Mouse (Mus musculus): ENCODE measurements at regions not wholly inside any gene's neighbourhood (a gene's known extent, or its start where the extent isn't known, plus 50 kb on each side); places are given as distances from the start of the nearest gene placed in this dataset.

GRCm38 (mm10) chr5:144643438-144643837 lies 97.7 kb downstream of the Nptx2 start:
- no peak for TF ChIP-seq CTCF (conservative IDR thresholded peaks at IDR 0.05; ENCODE audit: low read length)
- TF ChIP-seq POU5F1 (IDR thresholded peaks at IDR 0.05; ENCODE audit: borderline replicate concordance, low read length): no peak

Measured in E14TG2a.4 (cell line).